Mouse (Mus musculus) T-cell, adult 2 months (primary cell): ENCODE data around the gene Cib1.

Experiments used
- DNase-seq: peaks from one replicate; pipeline ENCODE4 v3.0.0; 2022; ENCODE audit warnings: low spot score

Gene Cib1

GRCm38 (mm10) chr7:80184968-80185367 lies 47.6 kb downstream of the Cib1 start:
- no peak for DNase-seq

GRCm38 (mm10) chr7:80184551-80184950 lies 48.1 kb downstream of the Cib1 start:
- no peak for DNase-seq

DNA sequence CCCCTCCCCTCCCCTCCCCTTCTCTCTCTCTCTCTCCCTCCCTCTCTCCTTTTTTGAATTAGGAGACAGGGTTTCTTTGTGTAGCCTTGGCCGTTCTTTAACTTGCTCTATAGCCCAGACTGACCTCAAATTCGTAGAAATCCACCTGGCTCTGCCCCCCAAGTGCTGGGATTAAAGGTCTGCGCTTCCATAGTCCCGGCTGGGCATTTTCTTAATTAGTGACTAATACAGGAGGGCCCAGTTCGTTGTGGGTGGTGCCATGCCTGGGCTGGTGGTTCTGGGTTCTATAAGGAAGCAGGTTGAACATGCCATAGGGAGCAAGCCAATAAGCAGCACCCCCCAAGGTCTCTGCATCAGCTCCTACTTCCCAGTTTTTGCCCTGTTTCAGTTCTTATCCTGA lies 48.6 kb downstream of the Cib1 start:
- DNase-seq = no peak

GRCm38 (mm10) chr7:80183466-80183865 lies 49.1 kb downstream of the Cib1 start:
- DNase-seq = no peak

GRCm38 (mm10) chr7:80182139-80182538 lies 50.5 kb downstream of the Cib1 start:
- no peak for DNase-seq

- DNase-seq = no peak
Measured at GRCm38 (mm10) chr7:80181078-80181477, 51.5 kb downstream of the Cib1 start.

DNA sequence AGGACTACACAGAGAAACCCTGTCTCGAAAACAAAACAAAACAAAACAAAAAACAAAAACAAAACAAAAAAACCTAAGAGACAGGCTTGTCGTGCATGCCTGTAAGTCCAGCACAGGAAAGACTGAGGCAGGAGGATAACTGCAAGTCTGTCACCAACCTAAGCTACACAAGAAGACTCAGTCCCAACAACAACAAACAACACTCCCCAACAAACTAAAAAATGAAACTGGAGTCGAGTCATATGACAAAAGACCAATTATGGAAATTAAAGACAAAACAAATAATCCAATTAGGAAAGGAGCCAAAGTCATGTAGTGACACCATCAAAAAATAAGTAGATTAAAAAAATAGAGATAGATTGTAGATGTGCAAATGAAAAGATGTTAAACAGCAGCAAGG lies 52.4 kb downstream of the Cib1 start:
- DNase-seq = no peak

- DNase-seq = no peak
Measured at GRCm38 (mm10) chr7:80179790-80180189, 52.8 kb downstream of the Cib1 start.

GRCm38 (mm10) chr7:80179327-80179726 lies 53.3 kb downstream of the Cib1 start:
- DNase-seq = no peak

GRCm38 (mm10) chr7:80178037-80178729 lies 54.4 kb downstream of the Cib1 start:
- no peak for DNase-seq

DNA sequence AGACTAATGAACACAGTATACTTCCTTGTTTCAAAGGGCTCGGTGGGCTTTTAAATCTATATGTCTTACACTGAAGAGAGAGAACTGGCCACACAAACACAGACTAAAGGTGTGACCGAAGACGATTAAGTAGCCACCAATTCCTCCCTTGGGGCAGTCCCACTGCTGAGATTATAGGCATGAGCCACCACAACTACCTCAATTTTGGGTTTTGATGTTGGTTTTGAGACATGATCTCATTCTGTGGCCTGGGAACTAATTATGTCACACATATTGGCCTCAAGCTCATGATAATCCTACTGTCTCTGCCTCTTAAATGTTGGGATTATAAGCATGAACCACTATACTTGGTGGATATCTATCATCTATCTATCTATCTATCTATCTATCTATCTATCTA lies 55.2 kb downstream of the Cib1 start:
- no peak for DNase-seq
